8 mouse cellular contexts compared by ENCODE assay signal in the genomic region with DNA sequence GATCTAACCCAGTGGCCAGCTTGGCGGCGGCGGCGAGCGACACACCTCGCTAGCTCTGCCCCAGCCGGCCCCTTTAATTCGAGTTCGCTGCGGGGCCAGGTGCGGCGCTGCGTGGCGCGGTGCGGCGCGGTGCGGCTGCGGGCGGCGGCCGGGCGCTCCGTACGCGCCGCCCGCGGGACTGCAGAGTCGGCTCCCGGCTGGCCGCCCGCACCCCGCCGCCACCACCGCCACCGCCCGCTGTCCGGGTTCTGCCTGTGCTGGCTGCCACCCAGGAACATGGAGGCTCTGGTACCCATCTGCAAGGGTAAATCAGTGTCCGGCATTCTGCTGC. TPM values are rescaled to one million over a fixed set of nuclear protein-coding genes. Genes with fewer than 3 reads are reported as not detected.
DNase-seq lines count a peak whose midpoint lies in the region; ATAC-seq and TF ChIP-seq lines count a peak whose summit lies in the region.

No protein-coding gene starts in this region.

- intact Hi-C loops in left cerebral cortex, adult 2 months (cut with DNase I) = loop anchor here (10.0 kb wide), 1 partner anchor 363 kb away; no protein-coding TSS in a partner anchor
- intact Hi-C loops in gastrocnemius, postnatal 14 days (cut with DNase I; ENCODE audit: low total_unique reads) = no loop called here

- TF ChIP-seq CTCF in left cerebral cortex, adult 2 months (IDR thresholded peaks at IDR 0.05) = no peak
- TF ChIP-seq CTCF in olfactory bulb, adult 2 months (IDR thresholded peaks at IDR 0.05; ENCODE audit: insufficient read depth, low read depth, low read length) = no peak

- no peaks in the 10 kb centered on the region for H3K36me3 ChIP-seq in forebrain, embryonic 14.5 days (ENCODE audit: control insufficient read depth, insufficient read depth, low read length)

- 0 out of 2 replicates have a peak overlapping the region, but pooled peaks have one; percentile 14 for H3K27ac ChIP-seq in forebrain, embryonic 14.5 days (ENCODE audit: low read depth, low read length)
- peak overlapping the region; percentile 99 for H3K27ac ChIP-seq in left cerebral cortex, adult 2 months
- peak overlapping the region; percentile 63 for H3K27ac ChIP-seq in olfactory bulb, adult 2 months (ENCODE audit: insufficient read depth, low read depth, low read length)

- TF ChIP-seq POLR2A in olfactory bulb, adult 2 months (IDR thresholded peaks at IDR 0.05; ENCODE audit: insufficient read depth, low read depth, low read length) = no peak

- peak overlapping the region; percentile 70 for H3K4me3 ChIP-seq in forebrain, embryonic 14.5 days (ENCODE audit: low read depth, low read length)
- H3K4me3 ChIP-seq in left cerebral cortex, adult 2 months = peak overlapping the region; percentile 87
- peak overlapping the region; percentile 60 for H3K4me3 ChIP-seq in olfactory bulb, adult 2 months (ENCODE audit: insufficient read depth, low read depth, low read length)

- peak overlapping the region; percentile 76 for H3K9ac ChIP-seq in forebrain, embryonic 14.5 days (ENCODE audit: low read length)

- H3K27me3 ChIP-seq in forebrain, embryonic 14.5 days (replicated peaks; ENCODE audit: control insufficient read depth, insufficient read depth, low read length) = peaks cover 8% of the 10 kb centered on the region

- ATAC-seq in forebrain, embryonic 14.5 days = peak; percentile 69

- H3K4me1 ChIP-seq in forebrain, embryonic 14.5 days (ENCODE audit: control insufficient read depth, insufficient read depth, low read length) = peaks cover 4% of the 10 kb centered on the region
- peaks cover 20% of the 10 kb centered on the region for H3K4me1 ChIP-seq in olfactory bulb, adult 2 months (ENCODE audit: control insufficient read depth, insufficient read depth, low read length)

- DNase-seq in adrenal gland, adult 2 months = peak; percentile 27
- no peak for DNase-seq in adrenal gland, adult 8-10 months
- peak; percentile 35 for DNase-seq in retina, embryonic 14.5 days (ENCODE audit: low spot score)
- no peak for DNase-seq in retina, postnatal 1 day
- DNase-seq in forebrain, embryonic 14.5 days (ENCODE audit: low spot score) = peak; percentile 35
- peak in 1 of 2 experiments; percentile 55 for DNase-seq in left cerebral cortex, adult 2 months (ENCODE audit: extremely low spot score in 1 of 2, low spot score in 2 of 2)
- DNase-seq in gastrocnemius, postnatal 14 days = no peak

- peak overlapping the region; percentile 99 for H3K4me2 ChIP-seq in forebrain, embryonic 14.5 days (ENCODE audit: low read length)

- no peaks in the 10 kb centered on the region for H3K9me3 ChIP-seq in forebrain, embryonic 14.5 days (replicated peaks; ENCODE audit: control insufficient read depth, low read length)

- WGBS in forebrain, embryonic 14.5 days = under 1% methylated on average over 40 of the region's 41 CpGs
- under 1% methylated on average over 41 of the region's 41 CpGs for WGBS in olfactory bulb, adult 2 months

RNA-seq across cellular contexts. Expression of gene Kcna2, which starts 0.5 kb away (rescaled TPM):
- total RNA-seq in adrenal gland, adult 2 months (2021) = 1 to 10 TPM in 1 of 2 experiments, under 1 TPM in 1; 0.46 to 1.5 TPM
- polyA plus RNA-seq in adrenal gland, adult 2 months (2012; rRNA removed) = 0.16 and 0.45 TPM in 2 replicates
- 1 to 10 TPM in 2 of 4 experiments, under 1 TPM in 2; 0.61 to 2.3 (median 1.1) TPM for total RNA-seq in adrenal gland, adult 8-10 months (2022)
- polyA plus RNA-seq in forebrain, embryonic 14.5 days (2014; fragmentation: Nextera tagmentation; extraction: Ambion mirVana) = 0.44 and 0.49 TPM in 2 replicates
- total RNA-seq in left cerebral cortex, adult 2 months (2021) = 100 to 1,000 TPM; 156 to 162 TPM
- polyA plus RNA-seq in olfactory bulb, adult 2 months (2012; ENCODE audit: insufficient read depth, insufficient read length, low replicate concordance, missing spikeins) = 46.9 and 149 TPM in 2 replicates
- total RNA-seq in gastrocnemius, postnatal 14 days (2021) = 1 to 10 TPM; 2.2 to 3.3 TPM

Comparison
In these comparisons a context has a peak if more than half of its experiments do, and no peak if none do; other contexts are left out.
1. DNase-seq: peak in adrenal gland, adult 2 months (single experiment), retina, embryonic 14.5 days (single experiment) and forebrain, embryonic 14.5 days (single experiment); none in adrenal gland, adult 8-10 months (single experiment), retina, postnatal 1 day (single experiment) and gastrocnemius, postnatal 14 days (single experiment).
2. H3K27ac ChIP-seq: peak in every context shown above with its lines; median percentile 99 in left cerebral cortex, adult 2 months; 63 in olfactory bulb, adult 2 months; 14 in forebrain, embryonic 14.5 days.
3. RNA of gene Kcna2, which starts 0.5 kb away (total RNA-seq): 156 to 162 TPM in left cerebral cortex, adult 2 months; 2.2 to 3.3 TPM in gastrocnemius, postnatal 14 days, 0.46 to 1.5 TPM in adrenal gland, adult 2 months and 0.61 to 2.3 TPM in adrenal gland, adult 8-10 months; every median in the first group is over 10 times any median in the second.
4. Peak in every context shown above with its lines, with median percentiles within 50 percentile points of each other: H3K4me3 ChIP-seq.